Mouse (Mus musculus) midbrain, embryonic 12.5 days (tissue): Measurements from ENCODE around the gene Cacna1s. TPM values are rescaled to one million over a fixed set of nuclear protein-coding genes. Genes with fewer than 3 reads are reported as not detected.

ENCODE experiments used
- ATAC-seq: fragments of 200-750 bp; cut with Nextera tagmentation; 2 replicates; pipeline ENCODE4 v1.8.0; 2017; ENCODE audit warnings: low read depth, moderate TSS enrichment, moderate library complexity; ENCODE audit not compliant: low FRiP score
- H3K27ac ChIP-seq: fragments of 300-500 bp; sonication (generic); replicated peaks from 2 replicates; pipeline ENCODE4 v1.5.1; 2016; ENCODE audit warnings: mild to moderate bottlenecking
- H3K27me3 ChIP-seq: fragments of 300-500 bp; sonication (generic); 2 replicates; pipeline ENCODE4 v1.6.1; 2016; ENCODE audit warnings: mild to moderate bottlenecking
- H3K36me3 ChIP-seq: fragments of 300-500 bp; sonication (generic); 2 replicates; pipeline ENCODE4 v1.6.1; 2016
- H3K4me1 ChIP-seq: fragments of 300-500 bp; sonication (generic); 2 replicates; pipeline ENCODE4 v1.6.1; 2016
- H3K4me2 ChIP-seq: fragments of 300-500 bp; sonication (generic); replicated peaks from 2 replicates; pipeline ENCODE4 v1.6.1; 2016; ENCODE audit warnings: mild to moderate bottlenecking, moderate library complexity
- H3K4me3 ChIP-seq: fragments of 300-500 bp; sonication (generic); 2 replicates; pipeline ENCODE4 v1.5.1; 2016; ENCODE audit warnings: mild to moderate bottlenecking
- H3K9ac ChIP-seq: fragments of 300-500 bp; sonication (generic); replicated peaks from 2 replicates; pipeline ENCODE4 v1.6.1; 2016; ENCODE audit warnings: mild to moderate bottlenecking, moderate library complexity
- H3K9me3 ChIP-seq: fragments of 300-500 bp; sonication (generic); 2 replicates; pipeline ENCODE4 v1.6.1; 2016; ENCODE audit warnings: mild to moderate bottlenecking
- WGBS: fragments of 180-500 bp; shearing (Covaris S2); methylation state at CpG from one replicate; pipeline ENCODE4 v1.1.7; 2016; 5-methylcytosine and 5-hydroxymethylcytosine counted together
- polyA plus RNA-seq: library from polyadenylated mRNA; unstranded; fragments of >200 nt; fragmentation: Nextera tagmentation; extraction: Ambion mirVana; gene quantifications from 2 replicates; pipeline ENCODE4 v1.2.1, GENCODE M21; 2016

Cacna1s gene
- polyA plus RNA-seq, 1 experiment from 2014 or later: 0.26 TPM

GRCm38 (mm10) chr1:136058594-136058993, 6.0 kb downstream of the Cacna1s start:
- no peak overlapping the region for H3K9ac ChIP-seq
- peaks cover 22% of the 10 kb centered on the region; the same call in 1 of the 2 replicates for H3K27me3 ChIP-seq
- no peaks in the 10 kb centered on the region for H3K36me3 ChIP-seq
- no peak for ATAC-seq
- peaks cover 17% of the 10 kb centered on the region for H3K4me1 ChIP-seq
- no peak overlapping the region for H3K4me3 ChIP-seq
- no peak overlapping the region for H3K27ac ChIP-seq
- H3K9me3 ChIP-seq: no peaks in the 10 kb centered on the region
- 53% methylated on average over 3 of the region's 3 CpGs for WGBS
- no peak overlapping the region for H3K4me2 ChIP-seq

GRCm38 (mm10) chr1:136061041-136061789, 8.7 kb downstream of the Cacna1s start:
- no peak overlapping the region for H3K4me3 ChIP-seq
- no peaks in the 10 kb centered on the region for H3K9me3 ChIP-seq
- H3K4me1 ChIP-seq: peaks cover 8% of the 10 kb centered on the region
- no peak overlapping the region for H3K9ac ChIP-seq
- H3K27me3 ChIP-seq: 0 out of 2 replicates have a peak, but pooled peaks cover 13% of the 10 kb centered on the region
- no peaks in the 10 kb centered on the region for H3K36me3 ChIP-seq
- H3K4me2 ChIP-seq: no peak overlapping the region
- 0 out of 2 replicates have a peak, but pooled peaks have one; percentile 12 for ATAC-seq
- 50% methylated on average over 9 of the region's 9 CpGs for whole genome bisulfite sequencing
- H3K27ac ChIP-seq: no peak overlapping the region

GRCm38 (mm10) chr1:136061790-136062141, 9.2 kb downstream of the Cacna1s start:
- WGBS: 82% methylated on average over 7 of the region's 7 CpGs

DNA sequence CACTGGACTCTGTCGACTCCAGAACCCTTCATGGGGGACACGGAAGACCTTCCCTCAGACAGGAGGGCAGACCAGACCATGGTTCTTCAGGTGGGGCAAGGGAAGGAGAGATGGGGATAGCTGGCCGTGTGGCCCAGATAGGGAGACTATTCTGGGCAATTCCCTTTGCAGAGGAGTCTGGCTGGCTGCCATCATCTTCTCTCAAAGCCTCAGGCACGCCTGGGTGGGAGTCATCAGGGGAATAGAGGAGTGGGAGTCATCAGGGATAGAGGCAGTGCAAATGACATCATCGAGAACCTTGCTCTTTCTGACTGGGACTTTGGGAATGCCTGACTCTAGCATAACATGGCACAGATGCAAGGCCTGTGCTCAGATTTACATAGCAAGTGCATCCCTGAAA, 11.4 kb downstream of the Cacna1s start:
- no peak overlapping the region for H3K4me2 ChIP-seq

More at GRCm38 (mm10) chr1:136061790-136062141, 9.2 kb downstream of the Cacna1s start:
- Histone ChIP-seq H3K4me2 (no peak overlapping the region), H3K36me3 (no peaks in the 10 kb centered on the region), H3K9me3 (no peaks in the 10 kb centered on the region), H3K27ac (no peak overlapping the region), H3K9ac (no peak overlapping the region), H3K4me1 (peaks cover 3% of the 10 kb centered on the region; the same call in 1 of the 2 replicates), H3K27me3 (0 out of 2 replicates have a peak, but pooled peaks cover 9% of the 10 kb centered on the region), H3K4me3 (no peak overlapping the region)
- ATAC-seq: no peak

GRCm38 (mm10) chr1:136066621-136067020, 14.1 kb downstream of the Cacna1s start:
- Histone ChIP-seq H3K27ac (no peak overlapping the region), H3K9me3 (no peaks in the 10 kb centered on the region), H3K36me3 (no peaks in the 10 kb centered on the region), H3K4me2 (no peak overlapping the region), H3K9ac (no peak overlapping the region), H3K27me3 (0 out of 2 replicates have a peak, but pooled peaks cover 3% of the 10 kb centered on the region), H3K4me1 (0 out of 2 replicates have a peak, but pooled peaks cover 2% of the 10 kb centered on the region), H3K4me3 (no peak overlapping the region)
- ATAC-seq: no peak
- WGBS: 74% methylated on average over 1 of the region's 1 CpGs

More for the DNA sequence above, 11.4 kb downstream of the Cacna1s start:
- 85% methylated on average over 5 of the region's 5 CpGs for WGBS
- Histone ChIP-seq H3K9ac (no peak overlapping the region), H3K27me3 (0 out of 2 replicates have a peak, but pooled peaks cover 8% of the 10 kb centered on the region), H3K27ac (no peak overlapping the region), H3K9me3 (no peaks in the 10 kb centered on the region), H3K36me3 (no peaks in the 10 kb centered on the region), H3K4me3 (no peak overlapping the region), H3K4me1 (0 out of 2 replicates have a peak, but pooled peaks cover 2% of the 10 kb centered on the region)
- no peak for ATAC-seq

GRCm38 (mm10) chr1:136067579-136067978, 15.0 kb downstream of the Cacna1s start:
- Histone ChIP-seq H3K4me2 (no peak overlapping the region), H3K36me3 (no peaks in the 10 kb centered on the region), H3K9me3 (no peaks in the 10 kb centered on the region), H3K4me3 (no peak overlapping the region), H3K4me1 (no peaks in the 10 kb centered on the region), H3K27ac (no peak overlapping the region), H3K9ac (no peak overlapping the region), H3K27me3 (0 out of 2 replicates have a peak, but pooled peaks cover 3% of the 10 kb centered on the region)
- ATAC-seq: no peak
- WGBS: 64% methylated on average over 3 of the region's 3 CpGs

DNA sequence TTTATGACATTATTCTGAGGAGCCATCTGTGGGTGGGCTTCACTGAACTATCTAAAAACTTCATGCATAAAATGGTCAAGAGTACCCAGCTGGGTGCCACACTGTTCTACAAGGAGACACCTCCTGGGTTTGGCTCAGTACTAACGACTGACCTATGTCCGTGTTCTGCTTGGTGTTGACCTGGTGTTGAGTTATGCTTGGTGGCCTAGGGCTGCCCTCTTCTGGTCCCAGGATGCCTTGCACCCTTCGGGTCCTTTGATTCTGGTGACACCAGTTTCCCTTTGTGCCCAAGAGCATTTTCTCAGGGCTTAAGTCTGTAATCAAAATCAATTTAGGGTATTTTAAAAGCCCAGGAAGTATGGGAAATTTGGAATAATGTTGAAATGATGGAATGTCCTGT, 23.5 kb downstream of the Cacna1s start:
- no peak overlapping the region for H3K27ac ChIP-seq
- no peak overlapping the region for H3K4me2 ChIP-seq
- no peak overlapping the region for H3K9ac ChIP-seq
- 11% methylated on average over 3 of the region's 3 CpGs for WGBS
- H3K9me3 ChIP-seq: no peaks in the 10 kb centered on the region
- peak; percentile 47; the same call in 1 of the 2 replicates for ATAC-seq
- H3K36me3 ChIP-seq: no peaks in the 10 kb centered on the region
- no peaks in the 10 kb centered on the region for H3K27me3 ChIP-seq
- no peaks in the 10 kb centered on the region for H3K4me1 ChIP-seq
- H3K4me3 ChIP-seq: no peak overlapping the region

- Histone ChIP-seq H3K9me3 (peaks cover 4% of the 10 kb centered on the region; the same call in 1 of the 2 replicates), H3K9ac (no peak overlapping the region), H3K4me2 (no peak overlapping the region), H3K36me3 (no peaks in the 10 kb centered on the region), H3K27ac (no peak overlapping the region), H3K4me3 (no peak overlapping the region), H3K4me1 (no peaks in the 10 kb centered on the region), H3K27me3 (no peaks in the 10 kb centered on the region)
- 73% methylated on average over 4 of the region's 4 CpGs for WGBS
- no peak for ATAC-seq
Measured at GRCm38 (mm10) chr1:136077656-136078055, 25.1 kb downstream of the Cacna1s start.

GRCm38 (mm10) chr1:136081161-136081560, 28.6 kb downstream of the Cacna1s start:
- Histone ChIP-seq H3K9me3 (peaks cover 4% of the 10 kb centered on the region; the same call in 1 of the 2 replicates), H3K9ac (no peak overlapping the region), H3K4me2 (no peak overlapping the region), H3K27me3 (no peaks in the 10 kb centered on the region), H3K4me3 (no peak overlapping the region), H3K27ac (no peak overlapping the region), H3K36me3 (no peaks in the 10 kb centered on the region), H3K4me1 (no peaks in the 10 kb centered on the region)
- ATAC-seq: no peak
- 93% methylated on average over 1 of the region's 1 CpGs for WGBS

- ATAC-seq: no peak
- H3K4me2 ChIP-seq: no peak overlapping the region
- no peaks in the 10 kb centered on the region for H3K36me3 ChIP-seq
- H3K4me3 ChIP-seq: no peak overlapping the region
- 88% methylated on average over 3 of the region's 3 CpGs for WGBS
- H3K27ac ChIP-seq: no peak overlapping the region
- no peaks in the 10 kb centered on the region for H3K4me1 ChIP-seq
- H3K27me3 ChIP-seq: no peaks in the 10 kb centered on the region
- H3K9me3 ChIP-seq: peaks cover 4% of the 10 kb centered on the region; the same call in 1 of the 2 replicates
- no peak overlapping the region for H3K9ac ChIP-seq
Measured at GRCm38 (mm10) chr1:136085988-136086685, 33.6 kb downstream of the Cacna1s start.

DNA sequence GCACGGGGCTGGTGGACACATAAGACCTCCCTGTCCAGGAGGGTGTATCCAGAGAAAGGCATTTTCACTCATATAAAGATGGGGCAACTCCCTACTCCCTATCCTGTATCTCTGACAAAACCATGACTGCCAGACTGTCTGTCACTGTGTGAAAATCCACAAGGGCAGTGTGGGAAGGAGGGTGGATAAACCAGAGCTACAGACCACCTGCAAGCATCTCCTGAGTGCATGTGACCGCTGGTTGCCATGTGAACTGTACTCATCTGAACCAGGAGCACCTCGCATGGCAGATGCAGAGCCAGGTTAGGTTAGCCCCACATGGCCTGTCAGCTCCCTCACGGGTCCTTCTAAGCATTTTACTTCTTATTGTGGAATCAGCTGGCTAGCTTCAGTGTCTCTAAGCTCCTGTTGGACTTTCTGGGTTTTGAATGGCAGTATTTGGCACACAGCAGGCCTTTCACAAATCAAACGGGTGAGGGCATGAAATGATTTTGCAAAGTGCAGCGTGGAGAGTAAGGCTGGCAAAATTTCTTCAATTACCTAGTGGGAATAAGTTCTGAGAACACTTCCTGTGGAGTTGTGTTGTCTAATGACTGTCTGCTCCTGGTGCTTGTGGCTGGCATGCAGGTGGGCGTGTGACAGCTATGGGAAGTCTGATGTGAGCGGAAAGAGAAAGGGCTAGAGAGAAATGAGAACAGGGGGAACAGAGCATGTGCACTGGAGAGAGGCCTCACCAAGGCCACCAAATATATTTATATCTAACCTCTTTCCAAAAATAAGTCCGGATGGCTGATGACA, 37.0 kb downstream of the Cacna1s start:
- no peaks in the 10 kb centered on the region for H3K4me1 ChIP-seq
- WGBS: 80% methylated on average over 9 of the region's 9 CpGs
- no peak overlapping the region for H3K9ac ChIP-seq
- H3K4me3 ChIP-seq: no peak overlapping the region
- no peak overlapping the region for H3K4me2 ChIP-seq
- no peaks in the 10 kb centered on the region for H3K9me3 ChIP-seq
- no peaks in the 10 kb centered on the region for H3K36me3 ChIP-seq
- no peak overlapping the region for H3K27ac ChIP-seq
- ATAC-seq: no peak
- H3K27me3 ChIP-seq: no peaks in the 10 kb centered on the region
